Mouse (Mus musculus): ENCODE data around the gene Pex10. TPM values are rescaled to one million over a fixed set of nuclear protein-coding genes. Genes with fewer than 3 reads are reported as not detected.

Pex10 gene
- polyA plus RNA-seq (2017; shearing (Covaris generic)) = 8.1 TPM

GRCm38 (mm10) chr4:155066834-155067522, at the start of gene Pex10:
Gene Pex10, plus strand, starts transcription at chr4:155067016.

GRCm38 (mm10) chr4:155056724-155057123, 10.1 kb upstream of the Pex10 start, which contains the start of gene Plch2:
Gene Plch2, minus strand, starts transcription at chr4:155056784.

GRCm38 (mm10) chr4:155086108-155087024, 19.6 kb downstream of the Pex10 start, which contains the start of the genes Rer1 and Morn1:
Gene Rer1, minus strand, starts transcription at chr4:155086382.
Gene Morn1, plus strand, starts transcription at chr4:155086577.

Other genes with a start within 250 kb of the Pex10 start
- not detected for gene Ttc34, start 229.6 kb upstream of the Pex10 start, polyA plus RNA-seq (2017; shearing (Covaris generic))
- not detected for gene Mmel1, start 197.4 kb upstream of the Pex10 start, polyA plus RNA-seq (2017; shearing (Covaris generic))
- 6.7 TPM for gene Fam213b, start 167.9 kb upstream of the Pex10 start, polyA plus RNA-seq (2017; shearing (Covaris generic))
- gene Tnfrsf14, start 138.5 kb upstream of the Pex10 start, polyA plus RNA-seq (2017; shearing (Covaris generic)) = 16.5 TPM
- 1.0 TPM for gene Hes5, start 106.1 kb upstream of the Pex10 start, polyA plus RNA-seq (2017; shearing (Covaris generic))
- gene Pank4, start 102.9 kb upstream of the Pex10 start, polyA plus RNA-seq (2017; shearing (Covaris generic)) = 95.8 TPM
- not detected for gene Plch2, start 10.2 kb upstream of the Pex10 start, polyA plus RNA-seq (2017; shearing (Covaris generic))
- 112 TPM for gene Rer1, start 19.4 kb downstream of the Pex10 start, polyA plus RNA-seq (2017; shearing (Covaris generic))
- 0.37 TPM for gene Morn1, start 19.6 kb downstream of the Pex10 start, polyA plus RNA-seq (2017; shearing (Covaris generic))
- gene Ski, start 155.6 kb downstream of the Pex10 start, polyA plus RNA-seq (2017; shearing (Covaris generic)) = 181 TPM
- 69.6 TPM for gene Faap20, start 182.8 kb downstream of the Pex10 start, polyA plus RNA-seq (2017; shearing (Covaris generic))